Mouse (Mus musculus) heart, adult 2 months (tissue): ENCODE results near the gene Pbx1.

Experiments
- CTCF ChIP-seq: fragments of 200-600 bp; IDR thresholded peaks from 2 replicates; pipeline ENCODE4 v1.8.1; 2022; ENCODE audit warnings: antibody characterized with exemption, mild to moderate bottlenecking, moderate library complexity
- EP300 ChIP-seq: fragments of 200-500 bp; IDR thresholded peaks from 2 replicates; pipeline ENCODE4 v1.6.1; 2011; ENCODE audit warnings: low read depth, low read length, control low read depth; ENCODE audit not compliant: insufficient read depth

GRCm38 (mm10) chr1:168418903-168419302 lies 13.2 kb downstream of the Pbx1 start:
- TF ChIP-seq CTCF: no peak
- TF ChIP-seq EP300: no peak
